Mouse (Mus musculus): ENCODE measurements at regions not wholly inside any gene's neighbourhood (a gene's known extent, or its start where the extent isn't known, plus 50 kb on each side); places are given as distances from the start of the nearest gene placed in this dataset.

- no peak overlapping the region for H3K27ac ChIP-seq
- no peak overlapping the region for H3K9ac ChIP-seq
- no peak for ATAC-seq (replicated peaks; ENCODE audit: insufficient number of reproducible peaks, insufficient read depth, low FRiP score, low read depth)
- H3K4me2 ChIP-seq, result no peak overlapping the region
- H3K4me3 ChIP-seq, result no peak overlapping the region
- no peaks in the 10 kb centered on the region for H3K27me3 ChIP-seq
- WGBS, result 16% methylated on average over 3 of the region's 3 CpGs
- no peaks in the 10 kb centered on the region for H3K36me3 ChIP-seq
- no peaks in the 10 kb centered on the region for H3K9me3 ChIP-seq (replicated peaks)
- H3K4me1 ChIP-seq (replicated peaks), result no peaks in the 10 kb centered on the region
Observed at GRCm38 (mm10) chr5:29870537-29870936, 134.8 kb upstream of the Gm5129 start.

- WGBS, result 29% methylated on average over 1 of the region's 1 CpGs
- Histone ChIP-seq H3K27me3 (no peaks in the 10 kb centered on the region), H3K4me3 (no peak overlapping the region), H3K9me3 (replicated peaks) (no peaks in the 10 kb centered on the region), H3K36me3 (no peaks in the 10 kb centered on the region), H3K4me1 (replicated peaks) (no peaks in the 10 kb centered on the region), H3K9ac (no peak overlapping the region), H3K4me2 (no peak overlapping the region), H3K27ac (no peak overlapping the region)
- ATAC-seq (replicated peaks; ENCODE audit: insufficient number of reproducible peaks, insufficient read depth, low FRiP score, low read depth), result no peak
Observed at GRCm38 (mm10) chr5:29875451-29875850, 137.5 kb upstream of the Il6 start.

DNA sequence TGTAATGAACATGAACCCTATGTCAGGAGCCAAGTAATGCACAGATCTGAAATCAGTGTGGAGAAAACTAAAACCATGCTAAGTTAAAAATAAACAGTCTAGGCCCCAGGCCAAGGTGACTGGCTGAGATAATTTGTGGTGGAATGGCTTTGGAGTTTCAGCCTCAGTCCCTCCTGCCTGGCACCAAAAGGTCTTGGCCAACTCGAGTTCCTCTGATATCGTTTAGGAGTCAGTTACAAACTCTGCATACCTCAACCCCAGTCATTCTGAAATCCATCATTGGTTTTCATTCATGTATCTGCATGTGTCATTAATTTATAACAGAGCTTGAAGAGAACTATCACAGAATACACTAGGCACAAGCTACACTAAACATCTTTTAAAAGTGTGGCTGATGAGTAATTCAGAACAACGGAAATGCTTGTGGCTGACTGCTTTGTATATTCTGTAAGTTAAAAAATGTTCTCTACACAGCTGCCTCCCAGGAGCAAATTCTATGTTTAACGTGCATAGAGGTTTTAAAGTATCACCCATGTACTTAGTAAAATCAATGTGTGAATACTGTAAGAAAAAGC, 125.6 kb upstream of the Il6 start:
- Histone ChIP-seq H3K4me2 (no peak overlapping the region), H3K4me1 (replicated peaks) (peaks cover 12% of the 10 kb centered on the region), H3K4me3 (no peak overlapping the region), H3K36me3 (no peaks in the 10 kb centered on the region), H3K27me3 (no peaks in the 10 kb centered on the region), H3K9ac (no peak overlapping the region), H3K9me3 (replicated peaks) (no peaks in the 10 kb centered on the region), H3K27ac (peak overlapping the region; percentile 66)
- 31% methylated on average over 4 of the region's 4 CpGs for WGBS
- peak; percentile 60; the same call in 1 of the 2 replicates for ATAC-seq (replicated peaks; ENCODE audit: insufficient number of reproducible peaks, insufficient read depth, low FRiP score, low read depth)

GRCm38 (mm10) chr5:29892344-29892743, 120.6 kb upstream of the Il6 start:
- 69% methylated on average over 2 of the region's 2 CpGs for WGBS

DNA sequence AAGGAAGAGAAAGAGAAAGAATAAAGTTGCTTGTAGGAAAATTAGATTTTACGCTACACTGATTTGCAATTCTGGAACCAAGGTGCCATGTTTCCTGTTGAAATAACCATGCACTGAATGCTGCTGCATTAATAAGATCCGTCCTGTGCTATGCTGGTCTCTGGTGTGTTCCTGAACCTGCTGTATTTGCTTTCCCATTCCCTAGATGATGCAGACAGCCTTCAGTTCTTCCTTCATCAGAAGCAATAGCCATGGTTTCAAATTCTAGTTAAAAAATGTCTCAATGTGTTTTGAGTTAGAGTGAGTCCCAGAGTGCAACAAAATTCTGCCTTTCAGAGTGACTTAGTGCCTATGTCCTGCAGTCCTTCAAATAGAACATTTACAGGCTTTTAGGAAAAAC, 120.1 kb upstream of the Il6 start:
- Histone ChIP-seq H3K27ac (no peak overlapping the region), H3K4me1 (replicated peaks) (peaks cover 27% of the 10 kb centered on the region), H3K27me3 (no peaks in the 10 kb centered on the region), H3K9me3 (replicated peaks) (no peaks in the 10 kb centered on the region), H3K9ac (no peak overlapping the region), H3K36me3 (no peaks in the 10 kb centered on the region), H3K4me2 (no peak overlapping the region), H3K4me3 (no peak overlapping the region)
- 79% methylated on average over 2 of the region's 2 CpGs for WGBS
- no peak for ATAC-seq (replicated peaks; ENCODE audit: insufficient number of reproducible peaks, insufficient read depth, low FRiP score, low read depth)

More at GRCm38 (mm10) chr5:29892344-29892743, 120.6 kb upstream of the Il6 start:
- Histone ChIP-seq H3K27me3 (no peaks in the 10 kb centered on the region), H3K36me3 (no peaks in the 10 kb centered on the region), H3K4me3 (no peak overlapping the region), H3K4me2 (no peak overlapping the region), H3K9ac (no peak overlapping the region), H3K9me3 (replicated peaks) (no peaks in the 10 kb centered on the region), H3K4me1 (replicated peaks) (peaks cover 30% of the 10 kb centered on the region), H3K27ac (no peak overlapping the region)
- ATAC-seq (replicated peaks; ENCODE audit: insufficient number of reproducible peaks, insufficient read depth, low FRiP score, low read depth), result no peak

- Histone ChIP-seq H3K9ac (no peak overlapping the region), H3K4me1 (replicated peaks) (peaks cover 22% of the 10 kb centered on the region), H3K4me2 (no peak overlapping the region), H3K4me3 (no peak overlapping the region), H3K9me3 (replicated peaks) (no peaks in the 10 kb centered on the region), H3K27me3 (no peaks in the 10 kb centered on the region), H3K27ac (no peak overlapping the region), H3K36me3 (no peaks in the 10 kb centered on the region)
- whole genome bisulfite sequencing, result 7% methylated on average over 5 of the region's 5 CpGs
- no peak for ATAC-seq (replicated peaks; ENCODE audit: insufficient number of reproducible peaks, insufficient read depth, low FRiP score, low read depth)
Observed at GRCm38 (mm10) chr5:29893829-29894228, 119.1 kb upstream of the Il6 start.

GRCm38 (mm10) chr5:29894606-29895595, 118.0 kb upstream of the Il6 start:
- H3K9me3 ChIP-seq (replicated peaks), result no peaks in the 10 kb centered on the region
- no peak overlapping the region for H3K27ac ChIP-seq
- H3K27me3 ChIP-seq, result no peaks in the 10 kb centered on the region
- no peak overlapping the region for H3K4me3 ChIP-seq
- peaks cover 19% of the 10 kb centered on the region for H3K4me1 ChIP-seq (replicated peaks)
- ATAC-seq (replicated peaks; ENCODE audit: insufficient number of reproducible peaks, insufficient read depth, low FRiP score, low read depth), result no peak
- WGBS, result 51% methylated on average over 9 of the region's 9 CpGs
- H3K9ac ChIP-seq, result no peak overlapping the region
- H3K4me2 ChIP-seq, result peak overlapping the region; percentile 1; the same call in 1 of the 2 replicates
- no peaks in the 10 kb centered on the region for H3K36me3 ChIP-seq

- H3K4me1 ChIP-seq (replicated peaks), result peaks cover 19% of the 10 kb centered on the region
- no peaks in the 10 kb centered on the region for H3K36me3 ChIP-seq
- no peak overlapping the region for H3K27ac ChIP-seq
- no peak overlapping the region for H3K4me2 ChIP-seq
- no peak for ATAC-seq (replicated peaks; ENCODE audit: insufficient number of reproducible peaks, insufficient read depth, low FRiP score, low read depth)
- H3K9me3 ChIP-seq (replicated peaks), result no peaks in the 10 kb centered on the region
- no peaks in the 10 kb centered on the region for H3K27me3 ChIP-seq
- H3K4me3 ChIP-seq, result no peak overlapping the region
- no peak overlapping the region for H3K9ac ChIP-seq
Observed at GRCm38 (mm10) chr5:29897617-29898016, 115.3 kb upstream of the Il6 start.

- 74% methylated on average over 2 of the region's 2 CpGs for WGBS
- no peak for ATAC-seq (replicated peaks; ENCODE audit: insufficient number of reproducible peaks, insufficient read depth, low FRiP score, low read depth)
- Histone ChIP-seq H3K27ac (no peak overlapping the region), H3K36me3 (no peaks in the 10 kb centered on the region), H3K4me2 (no peak overlapping the region), H3K9me3 (replicated peaks) (no peaks in the 10 kb centered on the region), H3K27me3 (no peaks in the 10 kb centered on the region), H3K4me3 (no peak overlapping the region), H3K9ac (no peak overlapping the region), H3K4me1 (replicated peaks) (no peaks in the 10 kb centered on the region)
Observed at GRCm38 (mm10) chr5:29901716-29902115, 111.2 kb upstream of the Il6 start.

DNA sequence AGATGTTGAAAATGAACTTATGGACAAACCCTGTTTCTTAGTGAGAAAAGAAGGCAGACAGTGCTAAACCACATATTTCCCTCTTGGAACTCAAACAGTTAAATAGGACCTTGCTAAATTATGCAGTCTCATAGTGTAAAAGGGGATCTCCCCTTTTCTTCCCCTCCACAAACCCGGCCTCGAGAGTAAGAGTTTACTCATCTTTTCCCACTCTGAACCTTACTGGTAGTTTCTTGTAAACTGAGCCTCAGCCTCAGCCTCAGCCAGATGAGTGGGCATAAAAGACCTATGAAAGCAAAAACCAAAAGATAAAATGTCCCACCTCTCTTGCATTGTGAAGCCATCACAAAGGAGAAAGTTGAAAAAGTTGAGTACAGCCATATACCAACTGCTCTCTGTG, 92.6 kb upstream of the Il6 start:
- Histone ChIP-seq H3K4me3 (no peak overlapping the region), H3K4me2 (no peak overlapping the region), H3K27ac (no peak overlapping the region), H3K9ac (no peak overlapping the region), H3K27me3 (no peaks in the 10 kb centered on the region), H3K9me3 (replicated peaks) (no peaks in the 10 kb centered on the region; the same call in 1 of the 2 replicates), H3K4me1 (replicated peaks) (no peaks in the 10 kb centered on the region), H3K36me3 (no peaks in the 10 kb centered on the region)
- ATAC-seq (replicated peaks; ENCODE audit: insufficient number of reproducible peaks, insufficient read depth, low FRiP score, low read depth), result no peak
- 59% methylated on average over 2 of the region's 2 CpGs for WGBS

GRCm38 (mm10) chr5:29925527-29925926, 87.4 kb upstream of the Il6 start:
- Histone ChIP-seq H3K4me3 (no peak overlapping the region), H3K4me1 (replicated peaks) (no peaks in the 10 kb centered on the region), H3K27me3 (no peaks in the 10 kb centered on the region), H3K9ac (no peak overlapping the region), H3K9me3 (replicated peaks) (no peaks in the 10 kb centered on the region; the same call in 1 of the 2 replicates), H3K36me3 (no peaks in the 10 kb centered on the region), H3K4me2 (no peak overlapping the region), H3K27ac (no peak overlapping the region)
- ATAC-seq (replicated peaks; ENCODE audit: insufficient number of reproducible peaks, insufficient read depth, low FRiP score, low read depth), result no peak
- WGBS, result 72% methylated on average over 2 of the region's 2 CpGs
